Mouse (Mus musculus) hindbrain, embryonic 14.5 days (tissue): ENCODE measurements around the gene Tprn. TPM values are rescaled to one million over a fixed set of nuclear protein-coding genes. Genes with fewer than 3 reads are reported as not detected.

Experiments used
- ATAC-seq: fragments of 200-750 bp; cut with Nextera tagmentation; 2 replicates; pipeline ENCODE4 v1.8.0; 2017; ENCODE audit warnings: moderate number of reproducible peaks, mild to moderate bottlenecking, moderate TSS enrichment, moderate library complexity; ENCODE audit not compliant: low FRiP score
- DNase-seq: peaks from one replicate; pipeline ENCODE4 v3.0.0-alpha.2; 2015; ENCODE audit warnings: low spot score
- H3K27ac ChIP-seq: fragments of 300-500 bp; sonication (generic); 2 replicates; pipeline ENCODE4 v1.5.1; 2014; ENCODE audit warnings: mild to moderate bottlenecking, moderate library complexity
- H3K27me3 ChIP-seq: fragments of 300-500 bp; sonication (generic); 2 replicates; pipeline ENCODE4 v1.6.1; 2014; ENCODE audit warnings: mild to moderate bottlenecking, low read length, mixed read lengths; ENCODE audit not compliant: control insufficient read depth, insufficient read depth
- H3K36me3 ChIP-seq: fragments of 300-500 bp; sonication (generic); replicated peaks from 2 replicates; pipeline ENCODE4 v1.6.1; 2014; ENCODE audit not compliant: control insufficient read depth, insufficient read depth
- H3K4me1 ChIP-seq: fragments of 300-500 bp; sonication (generic); replicated peaks from 2 replicates; pipeline ENCODE4 v1.6.1; 2014; ENCODE audit warnings: antibody characterized with exemption, low read length, mixed read lengths; ENCODE audit not compliant: control insufficient read depth, insufficient read depth
- H3K4me2 ChIP-seq: fragments of 300-500 bp; sonication (generic); replicated peaks from 2 replicates; pipeline ENCODE4 v1.6.1; 2014; ENCODE audit warnings: mild to moderate bottlenecking, moderate library complexity
- H3K4me3 ChIP-seq: fragments of 300-500 bp; sonication (generic); replicated peaks from 2 replicates; pipeline ENCODE4 v1.5.1; 2014; ENCODE audit warnings: mild to moderate bottlenecking, low read length
- H3K9ac ChIP-seq: fragments of 300-500 bp; sonication (generic); 2 replicates; pipeline ENCODE4 v1.6.1; 2014
- H3K9me3 ChIP-seq: fragments of 300-500 bp; sonication (generic); 2 replicates; pipeline ENCODE4 v1.6.1; 2016; ENCODE audit warnings: low read length; ENCODE audit not compliant: control insufficient read depth
- WGBS: fragments of 180-500 bp; shearing (Covaris S2); extraction: QIAGEN DNeasy Blood & Tissue Kit; methylation state at CpG from one replicate; pipeline ENCODE4 v1.1.7; 2014; 5-methylcytosine and 5-hydroxymethylcytosine counted together
- polyA plus RNA-seq: library from polyadenylated mRNA; unstranded; fragments of >200 nt; fragmentation: Nextera tagmentation; extraction: Ambion mirVana; gene quantifications from 2 replicates; pipeline ENCODE4 v1.2.1, GENCODE M21; 2014

The Tprn gene
- polyA plus RNA-seq, 1 experiment from 2014 or later: 14.7 TPM

DNA sequence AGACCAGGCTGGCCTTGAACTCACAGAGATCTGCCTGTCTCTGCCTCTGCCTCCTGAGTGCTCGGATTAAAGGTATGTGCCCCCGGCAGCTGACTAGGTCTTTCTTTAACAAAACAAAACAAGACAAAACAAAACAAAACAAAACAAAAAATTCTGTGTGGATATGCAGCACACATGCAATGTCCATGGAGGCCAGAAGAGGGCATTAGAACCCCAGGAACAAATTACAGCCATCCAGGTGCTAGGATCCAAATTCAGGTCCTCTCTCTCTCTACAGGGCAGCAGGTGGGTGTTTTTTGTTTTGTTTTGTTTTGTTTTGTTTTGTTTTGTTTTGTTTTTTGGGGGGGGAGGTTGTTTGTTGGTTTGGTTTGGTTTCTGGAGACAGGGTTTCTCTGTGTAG, 3.5 kb upstream of the Tprn start:
- WGBS: 47% methylated on average over 2 of the region's 2 CpGs
- no peak for ATAC-seq
- Histone ChIP-seq H3K4me2 (no peak overlapping the region), H3K9me3 (no peaks in the 10 kb centered on the region), H3K27ac (no peak overlapping the region), H3K9ac (no peak overlapping the region), H3K36me3 (no peaks in the 10 kb centered on the region), H3K4me3 (no peak overlapping the region), H3K4me1 (peaks cover 23% of the 10 kb centered on the region), H3K27me3 (0 out of 2 replicates have a peak, but pooled peaks cover under 1% of the 10 kb centered on the region)
- no peak for DNase-seq

DNA sequence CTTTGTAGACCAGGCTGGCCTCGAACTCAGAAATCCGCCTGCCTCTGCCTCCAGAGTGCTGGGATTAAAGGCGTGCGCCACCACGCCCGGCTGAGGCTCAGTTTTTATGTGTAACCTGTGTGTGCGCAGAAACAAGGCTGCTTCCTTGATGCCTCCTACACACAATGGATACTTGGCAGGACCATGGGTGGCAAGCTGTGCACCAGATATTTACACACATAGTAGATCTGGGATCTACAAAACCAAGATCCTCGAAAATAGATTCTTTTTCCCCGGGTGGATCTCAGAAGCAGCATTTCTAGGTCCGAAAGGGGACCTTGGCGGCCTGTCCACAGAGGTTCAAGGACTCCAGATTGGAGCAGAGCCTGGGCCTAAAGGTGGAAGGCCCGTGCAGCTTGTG, 548 bp upstream of the Tprn start:
- Histone ChIP-seq H3K36me3 (no peaks in the 10 kb centered on the region), H3K4me2 (peak overlapping the region; percentile 100), H3K4me3 (peak overlapping the region; percentile 84), H3K9ac (peak overlapping the region; percentile 61), H3K9me3 (no peaks in the 10 kb centered on the region), H3K4me1 (peaks cover 37% of the 10 kb centered on the region), H3K27me3 (0 out of 2 replicates have a peak, but pooled peaks cover 6% of the 10 kb centered on the region), H3K27ac (peak overlapping the region; percentile 80)
- 54% methylated on average over 11 of the region's 12 CpGs for WGBS
- no peak for ATAC-seq
- no peak for DNase-seq

DNA sequence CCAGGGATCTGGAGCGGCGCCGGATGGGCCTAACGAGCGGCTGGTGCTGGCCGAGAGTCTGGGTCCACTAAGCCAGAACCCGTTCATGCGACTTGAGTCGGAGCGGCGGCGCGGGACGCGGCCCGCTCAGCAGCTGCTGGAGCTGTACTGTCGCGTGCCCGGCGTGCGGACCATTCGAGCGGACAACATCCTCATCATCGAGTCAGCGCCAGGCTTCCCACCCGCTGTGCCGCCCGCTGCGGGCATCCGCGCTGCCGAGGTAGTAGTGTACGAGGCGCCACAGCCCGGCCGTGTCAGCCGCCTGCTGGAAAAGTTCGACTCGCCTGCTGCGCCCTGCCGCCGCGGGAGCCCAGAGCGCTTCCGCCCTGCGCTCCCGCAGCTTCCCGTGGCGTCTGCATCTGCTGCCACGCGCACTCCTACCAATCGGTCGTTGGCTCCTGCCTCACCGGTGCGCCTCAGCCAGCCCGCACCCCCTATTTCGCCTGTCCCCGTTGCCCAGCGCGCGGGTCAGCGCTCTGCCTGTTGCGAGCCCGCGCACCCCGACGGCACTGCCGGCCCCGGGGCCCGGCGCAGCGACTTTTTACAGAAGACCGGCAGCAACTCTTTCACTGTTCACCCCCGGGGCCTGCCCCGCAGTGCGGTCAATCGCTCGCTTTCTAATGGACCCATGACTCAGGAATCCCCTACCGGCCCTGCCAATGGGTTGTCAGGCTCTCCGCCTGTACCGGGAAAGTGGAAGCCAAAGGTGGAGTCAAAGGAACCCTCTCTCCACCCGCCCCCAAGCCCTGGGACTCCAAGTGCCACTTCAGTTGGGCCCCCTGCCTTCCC, 591 bp downstream of the Tprn start:
- ATAC-seq: peak; percentile 46

DNA sequence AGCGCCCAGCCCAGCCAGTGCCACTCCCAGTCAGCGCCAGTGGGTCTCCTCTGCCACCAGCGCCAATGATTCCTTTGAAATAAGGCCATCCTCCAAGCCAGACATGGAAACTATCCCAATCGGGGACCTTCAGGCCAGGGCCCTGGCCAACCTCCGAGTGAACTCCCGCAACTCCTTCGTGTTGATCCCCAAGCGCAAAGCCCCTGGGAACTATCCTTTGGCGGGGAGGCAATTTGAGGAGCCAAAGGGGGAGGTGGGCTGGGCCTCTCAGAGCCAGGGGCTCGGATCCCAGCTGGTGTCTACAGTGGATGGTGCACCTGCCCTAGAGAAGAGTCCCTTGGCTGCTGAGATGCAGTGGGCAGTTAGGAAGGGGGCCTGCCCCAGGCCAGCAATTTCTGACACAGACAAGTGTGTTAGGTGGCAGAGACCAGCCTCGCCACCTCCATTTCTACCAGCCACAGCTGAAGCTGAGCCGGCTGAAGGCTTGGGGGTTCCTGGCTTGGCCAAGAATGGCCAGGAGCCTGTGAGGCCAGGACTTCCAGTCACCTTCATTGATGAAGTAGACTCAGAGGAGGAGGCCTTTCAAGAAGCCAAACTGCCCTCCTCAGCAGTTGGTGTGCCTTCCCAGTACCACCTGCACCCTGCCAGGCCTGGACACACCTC, 1.3 kb downstream of the Tprn start:
- WGBS: 18% methylated on average over 12 of the region's 12 CpGs
- DNase-seq: no peak

More for the DNA sequence above, 591 bp downstream of the Tprn start:
- Histone ChIP-seq H3K27ac (peak overlapping the region; percentile 79), H3K4me1 (peaks cover 45% of the 10 kb centered on the region), H3K9me3 (no peaks in the 10 kb centered on the region), H3K4me3 (peak overlapping the region; percentile 84), H3K27me3 (0 out of 2 replicates have a peak, but pooled peaks cover 6% of the 10 kb centered on the region), H3K36me3 (peaks cover 4% of the 10 kb centered on the region), H3K4me2 (peak overlapping the region; percentile 100), H3K9ac (peak overlapping the region; percentile 83)
- no peak for DNase-seq
- under 1% methylated on average over 81 of the region's 82 CpGs for WGBS

DNA sequence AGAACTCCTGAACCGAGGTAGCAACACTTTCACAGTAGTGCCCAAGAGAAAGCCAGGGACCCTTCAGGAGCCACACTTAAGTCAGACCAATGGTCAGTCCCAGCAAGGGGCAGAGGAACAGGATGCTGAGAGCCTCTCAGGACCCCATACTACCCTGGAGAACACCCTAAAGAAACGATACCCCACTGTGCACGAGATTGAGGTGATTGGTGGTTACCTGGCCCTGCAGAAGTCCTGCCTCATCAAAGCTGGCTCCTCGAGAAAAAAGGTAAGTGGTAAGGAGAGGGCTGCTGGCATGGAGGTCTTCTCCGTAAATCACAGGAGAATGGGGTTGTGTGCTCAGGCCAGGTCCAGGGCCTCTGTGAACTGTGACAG, 1.9 kb downstream of the Tprn start:
- Histone ChIP-seq H3K9ac (peak overlapping the region; percentile 83), H3K4me1 (peaks cover 45% of the 10 kb centered on the region), H3K27me3 (0 out of 2 replicates have a peak, but pooled peaks cover 6% of the 10 kb centered on the region), H3K27ac (no peak overlapping the region), H3K36me3 (peaks cover 13% of the 10 kb centered on the region), H3K4me2 (peak overlapping the region; percentile 100), H3K9me3 (no peaks in the 10 kb centered on the region), H3K4me3 (peak overlapping the region; percentile 84)
- DNase-seq (no peak), ATAC-seq (no peak)
- 85% methylated on average over 5 of the region's 5 CpGs for WGBS

More for the DNA sequence above, 1.3 kb downstream of the Tprn start:
- Histone ChIP-seq H3K4me3 (peak overlapping the region; percentile 84), H3K27ac (0 out of 2 replicates have a peak overlapping the region, but pooled peaks have one; percentile 79), H3K4me2 (peak overlapping the region; percentile 100), H3K27me3 (0 out of 2 replicates have a peak, but pooled peaks cover 6% of the 10 kb centered on the region), H3K4me1 (peaks cover 45% of the 10 kb centered on the region), H3K9me3 (no peaks in the 10 kb centered on the region), H3K36me3 (peaks cover 7% of the 10 kb centered on the region), H3K9ac (peak overlapping the region; percentile 83)
- ATAC-seq: no peak

DNA sequence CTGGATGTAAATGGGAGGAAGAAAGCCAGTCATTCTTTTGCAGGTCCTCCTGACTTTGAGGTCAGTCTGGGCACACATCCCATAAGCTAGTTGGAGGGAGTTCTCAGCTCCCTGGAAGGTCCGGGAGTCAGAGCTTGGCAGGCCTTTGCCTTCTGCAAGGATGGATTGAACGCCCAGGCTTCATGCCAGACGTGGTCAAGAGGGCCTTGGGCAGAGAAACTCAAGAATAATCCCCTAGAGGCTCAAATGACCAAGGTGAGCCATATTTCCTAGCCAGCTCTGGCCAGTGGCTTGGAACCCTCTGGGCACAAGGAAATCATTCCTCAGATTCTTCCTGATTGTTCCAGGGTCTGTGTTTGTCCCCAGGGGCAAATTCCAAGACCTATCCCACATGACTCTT, 2.4 kb downstream of the Tprn start:
- peak overlapping the region; percentile 46 for H3K9ac ChIP-seq
- H3K4me3 ChIP-seq: peak overlapping the region; percentile 84; the same call in 1 of the 2 replicates
- H3K27ac ChIP-seq: no peak overlapping the region
- DNase-seq (no peak), ATAC-seq (no peak)
- H3K27me3 ChIP-seq: 0 out of 2 replicates have a peak, but pooled peaks cover 6% of the 10 kb centered on the region
- no peaks in the 10 kb centered on the region for H3K9me3 ChIP-seq
- peaks cover 18% of the 10 kb centered on the region for H3K36me3 ChIP-seq
- WGBS: 58% methylated on average over 3 of the region's 3 CpGs
- H3K4me2 ChIP-seq: peak overlapping the region; percentile 100
- peaks cover 45% of the 10 kb centered on the region for H3K4me1 ChIP-seq

DNA sequence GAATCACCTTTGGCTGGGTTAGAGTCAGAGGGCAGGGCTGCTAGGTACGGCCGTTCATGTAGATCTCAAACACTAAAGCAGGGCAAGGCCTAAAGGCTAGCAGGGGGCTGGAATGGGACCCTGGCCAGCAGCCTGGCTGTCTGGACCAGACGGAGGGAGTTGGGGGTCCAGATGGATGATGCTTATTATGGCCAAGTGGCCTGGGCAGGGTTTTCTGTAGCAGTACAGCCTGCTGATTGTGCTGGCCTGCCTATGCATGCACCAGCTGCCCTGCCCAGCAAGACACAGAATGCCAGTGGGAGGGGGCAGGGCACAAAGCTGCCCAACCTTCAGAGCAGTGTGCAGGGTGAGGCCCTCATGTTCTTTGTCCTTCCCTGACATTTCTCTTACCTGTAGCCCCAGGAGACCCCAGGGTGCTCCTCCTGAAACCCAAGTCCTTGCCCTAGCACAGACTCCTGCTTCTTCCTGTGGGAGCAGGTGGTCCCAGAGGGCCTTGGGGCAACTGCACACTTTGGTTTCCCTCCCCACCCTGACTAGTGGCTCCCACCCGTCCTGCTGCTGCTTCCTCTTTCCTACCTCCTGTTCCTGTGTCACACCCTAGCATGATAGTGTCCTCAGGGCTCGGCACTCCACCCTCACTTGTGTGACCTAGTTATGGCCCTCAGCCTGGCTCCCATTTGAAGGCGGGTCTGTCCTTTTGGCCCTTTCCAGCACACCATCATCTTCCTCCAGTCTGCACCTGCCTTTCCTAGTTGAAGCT, 3.7 kb downstream of the Tprn start:
- Histone ChIP-seq H3K27me3 (0 out of 2 replicates have a peak, but pooled peaks cover 6% of the 10 kb centered on the region), H3K9ac (peak overlapping the region; percentile 44), H3K27ac (peak overlapping the region; percentile 65), H3K9me3 (no peaks in the 10 kb centered on the region), H3K4me3 (peak overlapping the region; percentile 18), H3K4me2 (peak overlapping the region; percentile 100), H3K36me3 (peaks cover 31% of the 10 kb centered on the region), H3K4me1 (peaks cover 48% of the 10 kb centered on the region)
- no peak for ATAC-seq
- DNase-seq: no peak
- WGBS: 64% methylated on average over 6 of the region's 6 CpGs

DNA sequence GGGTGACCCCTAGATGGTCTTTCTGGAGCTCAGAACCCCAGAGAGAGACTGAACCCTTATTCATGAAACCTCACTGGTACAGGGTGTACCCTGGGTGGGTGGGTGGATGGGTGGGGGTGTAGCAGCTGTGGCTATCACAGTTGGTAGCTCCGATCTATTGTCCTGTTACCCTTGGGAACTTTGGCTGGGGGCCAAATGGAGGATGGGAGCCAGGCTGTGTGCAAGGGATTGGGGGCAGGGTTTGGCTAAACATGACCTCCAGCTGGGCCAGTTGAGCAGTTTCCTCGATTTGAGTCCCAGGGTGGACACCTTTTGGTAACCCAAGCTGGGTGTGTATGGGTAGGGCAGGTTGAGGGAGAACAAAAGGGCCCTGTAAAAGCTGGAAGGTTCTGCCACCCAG, 4.3 kb downstream of the Tprn start:
- DNase-seq (no peak), ATAC-seq (no peak)
- WGBS: 39% methylated on average over 2 of the region's 2 CpGs
- H3K36me3 ChIP-seq: peaks cover 31% of the 10 kb centered on the region
- H3K4me3 ChIP-seq: no peak overlapping the region
- peak overlapping the region; percentile 100 for H3K4me2 ChIP-seq
- 0 out of 2 replicates have a peak, but pooled peaks cover 6% of the 10 kb centered on the region for H3K27me3 ChIP-seq
- H3K9ac ChIP-seq: 0 out of 2 replicates have a peak overlapping the region, but pooled peaks have one; percentile 44
- H3K27ac ChIP-seq: peak overlapping the region; percentile 65
- peaks cover 54% of the 10 kb centered on the region for H3K4me1 ChIP-seq
- H3K9me3 ChIP-seq: no peaks in the 10 kb centered on the region
